Mouse (Mus musculus) lung, adult 18-20 months (tissue): Measurements from ENCODE around the gene Trim62.

Source experiments
- DNase-seq, 2 experiments: peaks; one replicate each; pipeline ENCODE4 v3.0.0; 2022; ENCODE audit warnings: mixed read lengths in 2 of 2

Gene Trim62

GRCm38 (mm10) chr4:128910276-128911063 lies 27.1 kb downstream of the Trim62 start:
- no peak for DNase-seq

- no peak for DNase-seq
Observed at GRCm38 (mm10) chr4:128912085-128912484, 28.7 kb downstream of the Trim62 start.

GRCm38 (mm10) chr4:128913794-128914193 lies 30.4 kb downstream of the Trim62 start:
- DNase-seq = no peak

GRCm38 (mm10) chr4:128917119-128917518 lies 33.7 kb downstream of the Trim62 start:
- peak in 1 of 2 experiments; percentile 51 for DNase-seq

GRCm38 (mm10) chr4:128917756-128918155 lies 34.4 kb downstream of the Trim62 start:
- DNase-seq = no peak

- peak; percentile 85 to 92 for DNase-seq
Observed at GRCm38 (mm10) chr4:128918187-128918586, 34.8 kb downstream of the Trim62 start.

GRCm38 (mm10) chr4:128919106-128919505 lies 35.7 kb downstream of the Trim62 start:
- DNase-seq = peak; percentile 43 to 61

GRCm38 (mm10) chr4:128923603-128924002 lies 40.2 kb downstream of the Trim62 start:
- DNase-seq = no peak

- DNase-seq = peak; percentile 75 to 81
Observed at GRCm38 (mm10) chr4:128924841-128925606, 41.6 kb downstream of the Trim62 start.

- DNase-seq = no peak
Observed at GRCm38 (mm10) chr4:128932783-128933182, 49.4 kb downstream of the Trim62 start.

GRCm38 (mm10) chr4:128935595-128935994 lies 52.2 kb downstream of the Trim62 start:
- DNase-seq = no peak

- DNase-seq = no peak
Observed at GRCm38 (mm10) chr4:128942346-128942745, 59.0 kb downstream of the Trim62 start.

GRCm38 (mm10) chr4:128946736-128947135 lies 63.4 kb downstream of the Trim62 start:
- DNase-seq = no peak

- peak in 1 of 2 experiments; percentile 30 for DNase-seq
Observed at GRCm38 (mm10) chr4:128947326-128947933, 64.0 kb downstream of the Trim62 start.

GRCm38 (mm10) chr4:128948137-128948674 lies 64.8 kb downstream of the Trim62 start:
- DNase-seq = peak in 1 of 2 experiments; percentile 59

GRCm38 (mm10) chr4:128949470-128950005 lies 66.2 kb downstream of the Trim62 start:
- peak; percentile 38 to 49 for DNase-seq

GRCm38 (mm10) chr4:128950461-128950860 lies 67.1 kb downstream of the Trim62 start:
- DNase-seq = peak; percentile 65 to 67

GRCm38 (mm10) chr4:128953851-128954250 lies 70.5 kb downstream of the Trim62 start:
- no peak for DNase-seq

- peak; percentile 65 to 73 for DNase-seq
Observed at GRCm38 (mm10) chr4:128957155-128957911, 74.0 kb downstream of the Trim62 start.

- no peak for DNase-seq
Observed at GRCm38 (mm10) chr4:128958156-128958555, 74.8 kb downstream of the Trim62 start.

- DNase-seq = no peak
Observed at GRCm38 (mm10) chr4:128958849-128959248, 75.5 kb downstream of the Trim62 start.

- DNase-seq = no peak
Observed at GRCm38 (mm10) chr4:128959676-128960075, 76.3 kb downstream of the Trim62 start.
